8 mouse cellular contexts compared by ENCODE assay signal in the genomic region with DNA sequence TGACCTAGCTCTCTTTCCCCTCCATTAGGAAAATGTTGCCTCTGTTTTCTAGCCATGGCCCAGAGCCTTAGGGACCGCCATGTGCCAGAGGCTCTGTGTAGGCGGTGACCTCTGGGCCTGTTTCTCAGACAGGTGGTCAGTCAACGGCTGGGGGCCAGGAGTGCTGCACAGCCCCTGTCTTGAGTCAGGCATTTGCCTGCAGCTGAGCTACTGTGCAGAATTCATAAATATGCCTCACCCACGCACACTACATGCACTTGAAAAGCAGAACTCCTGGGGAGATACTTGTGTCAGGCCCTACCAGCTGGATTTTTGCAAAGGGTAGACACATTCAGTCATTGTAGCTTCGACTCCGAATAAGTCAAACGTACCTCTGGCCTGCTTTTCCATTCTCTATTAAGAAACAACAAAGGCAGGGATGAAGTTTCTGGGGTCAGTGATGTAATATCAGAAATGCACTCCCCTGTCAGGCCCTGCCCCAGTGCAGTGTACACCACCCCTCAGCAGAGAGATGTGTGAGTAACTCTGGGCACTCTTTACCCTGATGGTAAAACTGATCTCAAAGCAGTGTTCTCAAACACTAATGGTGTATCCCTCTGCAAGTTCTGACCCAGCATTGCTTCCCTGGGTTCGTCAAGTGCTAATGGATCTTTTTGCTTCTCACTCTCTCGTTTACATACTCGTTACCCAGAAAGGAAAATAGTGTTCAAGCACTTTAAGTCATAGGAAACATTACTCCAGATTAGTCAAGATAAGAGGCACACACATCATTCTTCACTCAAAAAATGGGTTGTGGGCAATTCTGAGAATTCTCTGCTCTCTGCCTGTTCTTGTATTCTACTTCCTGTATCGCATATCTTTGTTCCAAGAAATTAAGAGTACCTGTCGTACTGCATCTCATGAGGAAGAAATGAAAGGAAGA.
DNase-seq lines count a peak whose midpoint lies in the region; ATAC-seq lines count a peak whose summit lies in the region.

No protein-coding gene starts in this region.

- DNase-seq in lung, postnatal 10 days, result no peak
- peak; percentile 62 for DNase-seq in brain, adult 2 months (ENCODE audit: low read depth, low spot score)
- peak; percentile 68 for DNase-seq in naive thymus-derived CD4-positive, alpha-beta T cell, adult 2 months (ENCODE audit: low read depth)
- DNase-seq in yolk sac, embryonic 10.5 days (ENCODE audit: low spot score), result no peak

- no peaks in the 10 kb centered on the region for H3K27me3 ChIP-seq in lung, embryonic 16.5 days (ENCODE audit: control insufficient read depth, insufficient read depth, low read depth, low read length)
- H3K27me3 ChIP-seq in heart, embryonic 14.5 days (ENCODE audit: control insufficient read depth, insufficient read depth, low read length), result no peaks in the 10 kb centered on the region
- no peaks in the 10 kb centered on the region for H3K27me3 ChIP-seq in forebrain, embryonic 12.5 days
- no peaks in the 10 kb centered on the region for H3K27me3 ChIP-seq in forebrain, embryonic 13.5 days

- H3K4me3 ChIP-seq in lung, embryonic 16.5 days (ENCODE audit: low read length), result peak overlapping the region; percentile 29
- no peak overlapping the region for H3K4me3 ChIP-seq in heart, embryonic 14.5 days (ENCODE audit: control insufficient read depth in 1 of 2, insufficient read depth in 1 of 2, low read depth in 1 of 2, low read length in 2 of 2)
- no peak overlapping the region for H3K4me3 ChIP-seq in forebrain, embryonic 12.5 days (replicated peaks)
- H3K4me3 ChIP-seq in forebrain, embryonic 13.5 days, result no peak overlapping the region

- no peaks in the 10 kb centered on the region for H3K9me3 ChIP-seq in lung, embryonic 16.5 days (ENCODE audit: control insufficient read depth, low read length)
- H3K9me3 ChIP-seq in heart, embryonic 14.5 days (ENCODE audit: control insufficient read depth, low read length), result no peaks in the 10 kb centered on the region
- no peaks in the 10 kb centered on the region for H3K9me3 ChIP-seq in forebrain, embryonic 12.5 days
- H3K9me3 ChIP-seq in forebrain, embryonic 13.5 days (replicated peaks), result no peaks in the 10 kb centered on the region

- peaks cover 14% of the 10 kb centered on the region; the same call in 1 of the 2 replicates for H3K4me1 ChIP-seq in lung, embryonic 16.5 days (replicated peaks; ENCODE audit: control insufficient read depth, insufficient read depth, low read length)
- H3K4me1 ChIP-seq in heart, embryonic 14.5 days (ENCODE audit: control insufficient read depth in 2 of 2, insufficient read depth in 2 of 2, low read length in 2 of 2), result peaks cover 2 to 11% of the 10 kb centered on the region in 2 experiments; a peak in 3 of 4 replicates
- peaks cover 11% of the 10 kb centered on the region for H3K4me1 ChIP-seq in forebrain, embryonic 12.5 days
- H3K4me1 ChIP-seq in forebrain, embryonic 13.5 days, result peaks cover 12% of the 10 kb centered on the region

- no peak for ATAC-seq in lung, embryonic 16.5 days (ENCODE audit: low read depth)
- no peak; the same call in 1 of the 2 replicates for ATAC-seq in heart, embryonic 14.5 days (ENCODE audit: insufficient number of reproducible peaks, insufficient read depth, low FRiP score, low read depth)
- no peak for ATAC-seq in forebrain, embryonic 12.5 days (ENCODE audit: low FRiP score)
- ATAC-seq in forebrain, embryonic 13.5 days, result no peak

- no peaks in the 10 kb centered on the region for H3K36me3 ChIP-seq in lung, embryonic 16.5 days (ENCODE audit: control insufficient read depth, insufficient read depth, low read length)
- no peaks in the 10 kb centered on the region for H3K36me3 ChIP-seq in heart, embryonic 14.5 days (ENCODE audit: control insufficient read depth, insufficient read depth, low read length)
- no peaks in the 10 kb centered on the region for H3K36me3 ChIP-seq in forebrain, embryonic 12.5 days (replicated peaks)
- no peaks in the 10 kb centered on the region for H3K36me3 ChIP-seq in forebrain, embryonic 13.5 days (ENCODE audit: poor library complexity, severe bottlenecking)

- peak overlapping the region; percentile 78 for H3K27ac ChIP-seq in lung, embryonic 16.5 days (ENCODE audit: low read length)
- H3K27ac ChIP-seq in heart, embryonic 14.5 days (replicated peaks in 1 of 2; ENCODE audit: control insufficient read depth in 1 of 2, insufficient read depth in 1 of 2, low read depth in 2 of 2, low read length in 2 of 2), result peak overlapping the region; percentile 15 to 61; a peak in 3 of 4 replicates
- no peak overlapping the region for H3K27ac ChIP-seq in forebrain, embryonic 12.5 days
- H3K27ac ChIP-seq in forebrain, embryonic 13.5 days, result no peak overlapping the region

- H3K4me2 ChIP-seq in lung, embryonic 16.5 days (ENCODE audit: low read depth, low read length), result peak overlapping the region; percentile 41; the same call in 1 of the 2 replicates
- no peak overlapping the region for H3K4me2 ChIP-seq in heart, embryonic 14.5 days (ENCODE audit: low read length)
- H3K4me2 ChIP-seq in forebrain, embryonic 12.5 days, result no peak overlapping the region
- H3K4me2 ChIP-seq in forebrain, embryonic 13.5 days, result no peak overlapping the region

- WGBS in lung, embryonic 16.5 days, result 62% methylated on average over 12 of the region's 12 CpGs
- 66% methylated on average over 12 of the region's 12 CpGs for WGBS in heart, embryonic 14.5 days
- WGBS in forebrain, embryonic 12.5 days, result 68% methylated on average over 12 of the region's 12 CpGs
- 68% methylated on average over 12 of the region's 12 CpGs for WGBS in forebrain, embryonic 13.5 days

- H3K9ac ChIP-seq in lung, embryonic 16.5 days (ENCODE audit: low read length), result no peak overlapping the region
- H3K9ac ChIP-seq in heart, embryonic 14.5 days (ENCODE audit: low read length), result no peak overlapping the region
- no peak overlapping the region for H3K9ac ChIP-seq in forebrain, embryonic 12.5 days
- no peak overlapping the region for H3K9ac ChIP-seq in forebrain, embryonic 13.5 days

Comparison
In these comparisons a context has a peak if more than half of its experiments do, and no peak if none do; other contexts are left out.
1. H3K27ac ChIP-seq: peak in lung, embryonic 16.5 days (single experiment) and heart, embryonic 14.5 days (2 of 2); none in forebrain, embryonic 12.5 days (single experiment) and forebrain, embryonic 13.5 days (single experiment).
2. DNase-seq: peak in brain, adult 2 months (single experiment) and naive thymus-derived CD4-positive, alpha-beta T cell, adult 2 months (single experiment); none in lung, postnatal 10 days (single experiment) and yolk sac, embryonic 10.5 days (single experiment).